Mouse (Mus musculus): ENCODE results near the gene Prpf8. TPM values are rescaled to one million over a fixed set of nuclear protein-coding genes. Genes with fewer than 3 reads are reported as not detected.

The Prpf8 gene
- polyA plus RNA-seq, 1 experiment from 2014 or later: 74.2 TPM

- Histone ChIP-seq H3K27me3 (no peaks in the 10 kb centered on the region), H3K27ac (no peak overlapping the region), H3K4me3 (no peak overlapping the region), H3K9ac (no peak overlapping the region), H3K9me3 (replicated peaks) (no peaks in the 10 kb centered on the region), H3K4me1 (peaks cover 22% of the 10 kb centered on the region), H3K36me3 (peaks cover 25% of the 10 kb centered on the region), H3K4me2 (replicated peaks) (no peak overlapping the region)
- 85% methylated on average over 9 of the region's 9 CpGs for WGBS
- no peak for ATAC-seq (ENCODE audit: low FRiP score)
Measured at GRCm38 (mm10) chr11:75512301-75513018, 25.8 kb downstream of the Prpf8 start.

DNA sequence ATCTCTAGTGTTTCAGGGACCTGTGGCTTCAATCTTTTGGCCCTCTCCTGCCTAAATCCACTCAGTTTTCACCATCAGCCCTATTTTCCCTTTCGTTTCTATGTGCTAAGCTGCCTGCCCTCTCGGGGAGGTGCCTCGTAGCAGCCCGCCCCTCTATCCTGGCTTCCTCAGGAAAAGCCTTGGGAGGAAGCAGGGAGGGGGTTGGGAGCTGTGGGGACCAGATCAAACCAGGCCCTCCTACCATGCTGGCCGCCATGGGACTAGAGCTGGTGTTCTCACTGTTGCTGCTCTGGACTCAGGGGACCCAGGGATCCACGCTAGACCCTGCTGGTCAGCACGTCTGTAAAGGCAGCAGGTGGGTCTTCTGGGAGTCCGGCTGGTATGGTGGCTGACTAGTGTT is 26.7 kb downstream of the Prpf8 start, which contains the start of gene Scarf1:
Gene Scarf1 (plus strand): TSS at position 205 of the 400 bp plus-strand sequence.
- Histone ChIP-seq H3K4me3 (no peak within 1 kb of the TSS), H3K27me3 (no peaks in the 10 kb centered on the region), H3K27ac (no peak within 1 kb of the TSS), H3K4me2 (replicated peaks) (no peak within 1 kb of the TSS), H3K4me1 (peaks cover 22% of the 10 kb centered on the region), H3K9ac (no peak within 1 kb of the TSS), H3K36me3 (peaks cover 17% of the 10 kb centered on the region), H3K9me3 (replicated peaks) (no peaks in the 10 kb centered on the region)
- no peak for ATAC-seq (ENCODE audit: low FRiP score)
- 62% methylated on average over 8 of the region's 8 CpGs for WGBS

DNA sequence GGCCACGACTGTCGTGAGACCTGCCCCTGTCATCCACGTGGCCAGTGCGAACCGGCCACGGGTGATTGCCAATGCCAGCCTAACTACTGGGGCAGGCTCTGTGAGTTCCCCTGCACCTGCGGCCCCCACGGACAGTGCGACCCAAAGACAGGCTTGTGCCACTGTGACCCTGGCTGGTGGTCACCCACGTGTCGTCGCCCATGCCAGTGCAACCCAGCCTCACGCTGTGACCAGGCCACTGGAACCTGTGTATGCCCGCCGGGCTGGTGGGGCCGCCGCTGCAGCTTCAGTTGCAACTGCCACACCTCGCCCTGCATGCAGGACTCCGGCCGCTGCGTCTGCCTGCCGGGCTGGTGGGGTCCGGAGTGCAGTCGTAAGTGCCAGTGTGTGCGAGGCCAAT is 28.6 kb downstream of the Prpf8 start:
- H3K4me2 ChIP-seq (replicated peaks): no peak overlapping the region
- no peak for ATAC-seq (ENCODE audit: low FRiP score)
- no peaks in the 10 kb centered on the region for H3K27me3 ChIP-seq
- 0 out of 2 replicates have a peak, but pooled peaks cover 4% of the 10 kb centered on the region for H3K36me3 ChIP-seq
- H3K27ac ChIP-seq: no peak overlapping the region
- H3K9me3 ChIP-seq (replicated peaks): no peaks in the 10 kb centered on the region
- 89% methylated on average over 25 of the region's 25 CpGs for WGBS
- peaks cover 5% of the 10 kb centered on the region for H3K4me1 ChIP-seq
- no peak overlapping the region for H3K9ac ChIP-seq
- no peak overlapping the region for H3K4me3 ChIP-seq

DNA sequence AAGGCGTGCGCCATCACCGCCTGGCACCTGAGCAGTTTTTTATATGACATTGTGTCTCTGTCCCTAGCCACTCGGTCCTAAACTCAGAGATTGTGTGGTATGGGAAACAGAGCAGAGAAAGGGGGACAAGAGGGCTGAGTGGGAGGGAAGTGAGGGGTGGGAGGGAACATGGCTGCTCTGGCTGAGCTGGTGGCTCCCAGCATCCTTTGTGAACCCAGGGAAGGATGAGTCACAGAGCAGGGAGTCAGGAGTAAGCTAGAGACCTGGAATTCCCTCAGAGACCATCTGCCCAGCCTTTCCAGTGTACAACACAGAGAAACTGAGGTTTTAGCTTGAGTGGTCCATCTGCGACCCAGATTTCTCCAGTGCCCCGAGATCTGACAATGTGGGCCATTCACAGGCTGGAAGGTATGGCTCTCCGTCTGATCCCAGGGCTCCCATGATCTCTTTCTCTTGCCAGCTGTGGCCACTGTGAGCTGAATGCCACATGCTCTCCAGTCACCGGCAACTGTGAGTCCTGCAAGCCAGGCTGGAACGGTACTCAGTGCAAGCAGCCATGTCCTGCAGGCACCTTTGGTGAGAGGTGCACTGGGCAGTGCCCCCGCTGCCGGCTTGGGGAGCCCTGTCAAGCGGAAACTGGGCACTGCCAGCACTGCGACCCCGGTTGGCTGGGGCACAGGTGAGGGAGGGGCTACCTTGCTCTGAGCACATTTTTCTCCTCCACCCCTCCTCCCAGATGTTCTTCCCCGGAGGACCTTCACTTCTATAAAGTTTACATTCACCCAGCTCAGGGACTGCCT is 33.4 kb downstream of the Prpf8 start:
- Histone ChIP-seq H3K27ac (no peak overlapping the region), H3K9ac (peak overlapping the region; percentile 24; the same call in 1 of the 2 replicates), H3K4me2 (replicated peaks) (no peak overlapping the region), H3K9me3 (replicated peaks) (no peaks in the 10 kb centered on the region), H3K27me3 (no peaks in the 10 kb centered on the region), H3K4me3 (no peak overlapping the region), H3K36me3 (no peaks in the 10 kb centered on the region), H3K4me1 (no peaks in the 10 kb centered on the region)
- WGBS: 79% methylated on average over 15 of the region's 15 CpGs
- ATAC-seq (ENCODE audit: low FRiP score): no peak

DNA sequence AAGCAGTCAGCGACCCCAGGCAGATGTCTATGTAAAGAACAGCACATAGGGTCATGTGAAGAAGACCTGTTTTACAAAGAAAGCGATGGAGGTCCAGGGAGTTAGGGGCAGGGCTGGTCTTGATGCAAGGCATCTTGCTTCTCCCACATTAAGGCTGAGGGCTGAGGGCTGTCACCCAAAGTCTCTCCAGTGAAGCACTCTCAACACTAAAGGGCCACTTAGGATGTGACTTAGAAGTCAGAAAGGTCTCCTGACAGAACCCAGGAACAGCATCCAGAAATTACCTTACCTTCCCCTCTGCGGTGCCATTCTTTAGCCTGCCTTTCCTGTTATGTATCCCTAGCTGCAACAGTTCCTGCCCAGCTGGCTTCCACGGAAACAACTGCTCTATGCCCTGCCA is 35.0 kb downstream of the Prpf8 start:
- ATAC-seq (ENCODE audit: low FRiP score): no peak
- WGBS: 86% methylated on average over 4 of the region's 4 CpGs

GRCm38 (mm10) chr11:75522793-75523192 is 36.2 kb downstream of the Prpf8 start:
- H3K4me1 ChIP-seq: no peaks in the 10 kb centered on the region
- no peaks in the 10 kb centered on the region for H3K36me3 ChIP-seq
- H3K9me3 ChIP-seq (replicated peaks): no peaks in the 10 kb centered on the region
- no peak overlapping the region for H3K27ac ChIP-seq
- no peak overlapping the region for H3K9ac ChIP-seq
- 86% methylated on average over 2 of the region's 2 CpGs for WGBS
- no peak for ATAC-seq (ENCODE audit: low FRiP score)
- no peak overlapping the region for H3K4me2 ChIP-seq (replicated peaks)
- H3K4me3 ChIP-seq: no peak overlapping the region
- H3K27me3 ChIP-seq: no peaks in the 10 kb centered on the region

More for the DNA sequence above, 35.0 kb downstream of the Prpf8 start:
- no peak overlapping the region for H3K9ac ChIP-seq
- H3K27ac ChIP-seq: no peak overlapping the region
- no peaks in the 10 kb centered on the region for H3K4me1 ChIP-seq
- no peak overlapping the region for H3K4me2 ChIP-seq (replicated peaks)
- H3K4me3 ChIP-seq: no peak overlapping the region
- no peaks in the 10 kb centered on the region for H3K9me3 ChIP-seq (replicated peaks)
- no peaks in the 10 kb centered on the region for H3K36me3 ChIP-seq
- no peaks in the 10 kb centered on the region for H3K27me3 ChIP-seq

- no peak overlapping the region for H3K27ac ChIP-seq
- no peak overlapping the region for H3K4me3 ChIP-seq
- no peaks in the 10 kb centered on the region for H3K36me3 ChIP-seq
- H3K4me2 ChIP-seq (replicated peaks): no peak overlapping the region
- no peaks in the 10 kb centered on the region for H3K4me1 ChIP-seq
- no peaks in the 10 kb centered on the region for H3K9me3 ChIP-seq (replicated peaks)
- no peak overlapping the region for H3K9ac ChIP-seq
- no peaks in the 10 kb centered on the region for H3K27me3 ChIP-seq
- ATAC-seq (ENCODE audit: low FRiP score): no peak
- WGBS: 83% methylated on average over 15 of the region's 15 CpGs
Measured at GRCm38 (mm10) chr11:75525531-75526125, 39.0 kb downstream of the Prpf8 start.

DNA sequence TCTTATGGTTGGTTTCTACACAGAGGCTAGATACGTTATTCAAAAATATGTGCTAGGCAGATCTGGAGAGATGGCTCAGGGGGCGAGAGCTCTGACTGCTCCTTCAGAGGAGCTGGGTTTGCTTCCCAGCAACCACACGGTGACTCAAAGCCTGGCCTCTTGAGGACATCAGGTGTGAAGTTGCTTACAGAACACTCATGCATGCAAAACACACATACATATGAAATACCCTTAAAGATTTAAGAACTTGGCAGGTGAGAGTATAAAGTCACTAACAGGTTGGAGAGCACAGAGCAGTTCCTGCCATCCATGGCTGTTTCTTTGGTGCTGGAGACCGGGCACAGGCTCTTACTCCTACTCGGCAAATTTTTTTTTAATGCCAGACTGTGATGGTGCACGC is 40.3 kb downstream of the Prpf8 start:
- Histone ChIP-seq H3K4me2 (replicated peaks) (no peak overlapping the region), H3K27me3 (no peaks in the 10 kb centered on the region), H3K27ac (no peak overlapping the region), H3K36me3 (no peaks in the 10 kb centered on the region), H3K4me3 (no peak overlapping the region), H3K4me1 (no peaks in the 10 kb centered on the region), H3K9me3 (replicated peaks) (no peaks in the 10 kb centered on the region), H3K9ac (no peak overlapping the region)
- 92% methylated on average over 6 of the region's 6 CpGs for WGBS
- ATAC-seq (ENCODE audit: low FRiP score): no peak

DNA sequence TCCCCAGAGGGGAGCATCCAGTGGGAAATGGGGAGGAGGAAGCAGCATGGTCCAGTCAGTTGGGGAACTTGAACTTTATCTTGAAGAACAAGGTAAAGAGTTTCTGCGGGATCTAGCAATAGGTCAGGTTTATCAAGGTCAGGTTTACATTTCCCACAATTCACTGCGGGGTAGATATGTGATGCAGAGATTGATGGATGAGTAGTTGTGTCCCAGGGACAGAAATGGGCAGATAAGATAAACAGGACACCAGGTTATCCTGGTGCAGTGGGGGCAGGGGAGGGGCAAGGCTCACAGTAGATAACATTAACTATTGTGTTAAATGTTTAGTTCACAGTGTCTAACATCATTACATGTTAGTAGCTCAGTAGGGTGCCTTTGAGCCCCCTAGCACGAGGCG is 43.2 kb downstream of the Prpf8 start:
- WGBS: 51% methylated on average over 4 of the region's 4 CpGs

DNA sequence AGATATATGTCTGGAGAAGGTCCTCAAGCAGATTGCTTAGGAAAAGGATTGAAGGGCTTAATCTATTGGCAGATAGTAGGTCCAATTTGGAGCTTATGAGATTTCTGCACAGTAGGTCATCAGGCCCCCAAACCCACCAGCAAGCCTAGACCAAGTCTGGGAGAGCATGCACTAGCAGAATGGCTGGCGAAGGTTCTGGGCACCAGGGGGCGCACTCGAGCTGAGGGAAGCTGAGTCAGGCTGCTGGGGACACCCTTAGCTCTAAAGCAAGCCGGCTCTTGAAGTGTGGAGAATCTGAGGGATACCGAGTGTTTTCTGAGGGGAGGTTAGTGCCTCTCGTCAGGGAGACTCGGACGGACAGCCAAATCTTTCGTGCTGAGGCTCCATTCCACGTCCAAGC is 43.7 kb downstream of the Prpf8 start:
- Histone ChIP-seq H3K36me3 (no peaks in the 10 kb centered on the region), H3K4me1 (peaks cover 23% of the 10 kb centered on the region), H3K27ac (peak overlapping the region; percentile 95), H3K4me2 (replicated peaks) (peak overlapping the region; percentile 98), H3K9ac (peak overlapping the region; percentile 70), H3K9me3 (replicated peaks) (no peaks in the 10 kb centered on the region), H3K27me3 (no peaks in the 10 kb centered on the region), H3K4me3 (peak overlapping the region; percentile 57)
- WGBS: under 1% methylated on average over 10 of the region's 10 CpGs
- ATAC-seq (ENCODE audit: low FRiP score): peak; percentile 18; the same call in 1 of the 2 replicates

More for the DNA sequence above, 43.2 kb downstream of the Prpf8 start:
- Histone ChIP-seq H3K27me3 (no peaks in the 10 kb centered on the region), H3K4me3 (no peak overlapping the region), H3K36me3 (no peaks in the 10 kb centered on the region), H3K4me1 (peaks cover 18% of the 10 kb centered on the region), H3K9me3 (replicated peaks) (no peaks in the 10 kb centered on the region), H3K27ac (no peak overlapping the region), H3K9ac (peak overlapping the region; percentile 4; the same call in 1 of the 2 replicates), H3K4me2 (replicated peaks) (no peak overlapping the region)
- ATAC-seq (ENCODE audit: low FRiP score): no peak

GRCm38 (mm10) chr11:75530845-75531373 is 44.3 kb downstream of the Prpf8 start:
- peak overlapping the region; percentile 98 for H3K4me2 ChIP-seq (replicated peaks)
- ATAC-seq (ENCODE audit: low FRiP score): peak; percentile 23
- peak overlapping the region; percentile 95 for H3K27ac ChIP-seq
- peak overlapping the region; percentile 57 for H3K4me3 ChIP-seq
- H3K9me3 ChIP-seq (replicated peaks): no peaks in the 10 kb centered on the region
- WGBS: 0% methylated on average over 31 of the region's 31 CpGs
- peaks cover 29% of the 10 kb centered on the region for H3K4me1 ChIP-seq
- H3K9ac ChIP-seq: peak overlapping the region; percentile 70
- H3K27me3 ChIP-seq: no peaks in the 10 kb centered on the region
- H3K36me3 ChIP-seq: no peaks in the 10 kb centered on the region

Data from hindbrain, embryonic 12.5 days (tissue).